Mouse (Mus musculus) forebrain, embryonic 10.5 days (tissue): ENCODE results near the gene Dcp1a. TPM values are rescaled to one million over a fixed set of nuclear protein-coding genes. Genes with fewer than 3 reads are reported as not detected.

Experiments
- DNase-seq: peaks from one replicate; pipeline ENCODE4 v3.0.0-alpha.2; 2017; ENCODE audit warnings: low spot score; ENCODE audit errors: extremely low spot score
- H3K27ac ChIP-seq: fragments of 300-500 bp; sonication (generic); 2 replicates; pipeline ENCODE4 v1.5.1; 2016; ENCODE audit warnings: mild to moderate bottlenecking
- H3K27me3 ChIP-seq: fragments of 300-500 bp; sonication (generic); 2 replicates; pipeline ENCODE4 v1.6.1; 2016; ENCODE audit warnings: mild to moderate bottlenecking; ENCODE audit not compliant: poor library complexity, severe bottlenecking
- H3K36me3 ChIP-seq: fragments of 300-500 bp; sonication (generic); replicated peaks from 2 replicates; pipeline ENCODE4 v1.6.1; 2016; ENCODE audit warnings: mild to moderate bottlenecking, moderate library complexity
- H3K4me1 ChIP-seq: fragments of 300-500 bp; sonication (generic); 2 replicates; pipeline ENCODE4 v1.6.1; 2016
- H3K4me3 ChIP-seq: fragments of 300-500 bp; sonication (generic); 2 replicates; pipeline ENCODE4 v1.5.1; 2016; ENCODE audit warnings: mild to moderate bottlenecking, moderate library complexity
- H3K9me3 ChIP-seq: fragments of 300-500 bp; sonication (generic); 2 replicates; pipeline ENCODE4 v1.6.1; 2016; ENCODE audit warnings: mild to moderate bottlenecking, moderate library complexity
- WGBS: fragments of 180-500 bp; shearing (Covaris S2); methylation state at CpG from one replicate; pipeline ENCODE4 v1.1.7; 2016; 5-methylcytosine and 5-hydroxymethylcytosine counted together
- polyA plus RNA-seq: library from polyadenylated mRNA; unstranded; fragments of >200 nt; fragmentation: Nextera tagmentation; extraction: Ambion mirVana; gene quantifications from 2 replicates; pipeline ENCODE4 v1.2.1, GENCODE M21; 2016

Dcp1a gene
- polyA plus RNA-seq, 1 experiment from 2014 or later = 33.8 TPM

DNA sequence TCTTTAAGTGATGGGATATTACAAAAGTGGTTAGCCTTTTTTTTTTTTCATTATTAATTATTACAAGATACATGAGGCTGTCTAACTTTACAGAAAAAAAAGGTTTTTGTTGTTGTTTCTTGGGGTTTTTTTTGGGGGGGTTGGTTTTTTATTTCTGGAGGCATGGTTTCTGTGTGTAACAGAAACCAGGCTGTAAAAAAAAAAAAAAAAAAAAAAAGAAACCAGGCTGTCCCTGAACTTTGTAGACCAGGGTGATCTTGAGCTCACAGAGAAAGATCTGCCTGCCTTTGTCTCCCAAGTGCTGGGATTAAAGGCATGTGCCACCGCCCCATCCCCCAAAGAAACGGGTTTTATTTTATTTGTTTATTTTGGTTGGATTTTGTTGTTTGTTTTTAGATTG, 72.6 kb downstream of the Dcp1a start:
- Histone ChIP-seq H3K9me3 (no peaks in the 10 kb centered on the region), H3K27me3 (no peaks in the 10 kb centered on the region), H3K4me1 (peaks cover 51% of the 10 kb centered on the region), H3K36me3 (peaks cover 55% of the 10 kb centered on the region), H3K4me3 (peak overlapping the region; percentile 87; the same call in 1 of the 2 replicates), H3K27ac (no peak overlapping the region)
- DNase-seq = no peak
- WGBS = 88% methylated on average over 2 of the region's 2 CpGs

DNA sequence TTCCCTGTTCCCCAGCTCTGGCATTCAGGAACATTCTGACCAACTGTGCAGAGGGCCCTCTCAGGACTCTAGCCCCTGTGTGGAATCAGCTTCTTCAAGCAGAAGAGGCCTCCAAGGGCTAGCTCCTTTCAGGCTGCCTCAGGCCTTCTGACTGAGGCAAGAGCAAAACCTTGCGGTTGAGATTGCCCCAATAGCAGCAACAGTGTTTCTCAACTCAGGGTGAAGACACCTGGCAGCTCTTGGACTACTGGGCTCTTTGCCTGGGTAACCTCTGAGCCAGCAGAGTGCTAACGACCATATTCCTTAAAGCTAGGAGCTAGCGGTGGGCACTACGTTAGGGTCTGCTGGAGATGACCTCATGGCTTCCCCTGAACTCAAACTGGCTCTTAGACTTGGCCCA, 73.8 kb downstream of the Dcp1a start:
- 96% methylated on average over 4 of the region's 4 CpGs for WGBS
- Histone ChIP-seq H3K4me3 (no peak overlapping the region), H3K36me3 (peaks cover 67% of the 10 kb centered on the region), H3K27me3 (no peaks in the 10 kb centered on the region), H3K4me1 (peaks cover 45% of the 10 kb centered on the region), H3K9me3 (no peaks in the 10 kb centered on the region), H3K27ac (no peak overlapping the region)
- DNase-seq = no peak

DNA sequence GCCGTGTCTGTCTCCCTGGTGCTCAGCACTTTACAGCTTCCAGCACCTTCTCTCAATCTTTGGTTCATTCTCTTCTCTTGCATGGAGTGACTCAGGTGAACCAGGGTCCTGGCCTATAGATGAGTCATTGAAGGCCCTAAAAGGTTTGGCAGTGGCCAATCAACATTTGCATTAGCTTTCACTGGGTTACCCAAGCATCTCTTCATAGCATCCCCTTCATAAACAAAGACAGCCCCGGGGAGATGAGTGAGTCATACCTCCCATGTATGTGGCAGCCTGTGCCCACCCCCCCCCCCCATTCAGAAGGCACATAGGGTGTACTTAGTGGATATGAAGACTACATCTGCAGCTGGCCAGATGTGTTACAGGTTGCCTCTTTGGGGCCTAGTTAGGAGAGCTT, 77.3 kb downstream of the Dcp1a start:
- DNase-seq = no peak
- WGBS = 85% methylated on average over 2 of the region's 2 CpGs
- no peaks in the 10 kb centered on the region for H3K27me3 ChIP-seq
- no peaks in the 10 kb centered on the region for H3K9me3 ChIP-seq
- H3K4me3 ChIP-seq = no peak overlapping the region
- no peak overlapping the region for H3K27ac ChIP-seq
- peaks cover 10% of the 10 kb centered on the region for H3K4me1 ChIP-seq
- H3K36me3 ChIP-seq = peaks cover 97% of the 10 kb centered on the region

DNA sequence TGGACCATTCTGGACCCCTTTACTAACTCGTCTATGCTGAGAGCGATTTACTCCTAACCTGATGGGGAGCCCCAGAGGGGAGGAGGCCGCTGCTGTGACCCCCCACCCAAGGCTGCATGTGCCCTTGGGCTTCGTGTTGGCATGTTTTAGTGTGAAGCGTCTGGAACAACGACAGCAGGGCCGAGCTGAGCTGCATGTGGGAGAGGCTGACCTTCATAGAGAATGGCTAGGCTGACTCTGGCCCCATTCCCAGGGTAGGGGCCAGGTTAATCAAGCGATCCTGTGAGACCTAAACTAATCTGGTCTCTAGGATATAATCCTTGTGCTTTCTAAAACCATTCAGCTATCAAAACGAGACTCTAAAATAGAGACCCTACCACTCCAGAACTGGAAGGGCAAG, 78.4 kb downstream of the Dcp1a start:
- H3K4me3 ChIP-seq = no peak overlapping the region
- H3K27me3 ChIP-seq = no peaks in the 10 kb centered on the region
- H3K4me1 ChIP-seq = peaks cover 6% of the 10 kb centered on the region; the same call in 1 of the 2 replicates
- no peaks in the 10 kb centered on the region for H3K9me3 ChIP-seq
- no peak for DNase-seq
- H3K27ac ChIP-seq = no peak overlapping the region
- WGBS = 88% methylated on average over 9 of the region's 9 CpGs
- peaks cover 98% of the 10 kb centered on the region for H3K36me3 ChIP-seq

DNA sequence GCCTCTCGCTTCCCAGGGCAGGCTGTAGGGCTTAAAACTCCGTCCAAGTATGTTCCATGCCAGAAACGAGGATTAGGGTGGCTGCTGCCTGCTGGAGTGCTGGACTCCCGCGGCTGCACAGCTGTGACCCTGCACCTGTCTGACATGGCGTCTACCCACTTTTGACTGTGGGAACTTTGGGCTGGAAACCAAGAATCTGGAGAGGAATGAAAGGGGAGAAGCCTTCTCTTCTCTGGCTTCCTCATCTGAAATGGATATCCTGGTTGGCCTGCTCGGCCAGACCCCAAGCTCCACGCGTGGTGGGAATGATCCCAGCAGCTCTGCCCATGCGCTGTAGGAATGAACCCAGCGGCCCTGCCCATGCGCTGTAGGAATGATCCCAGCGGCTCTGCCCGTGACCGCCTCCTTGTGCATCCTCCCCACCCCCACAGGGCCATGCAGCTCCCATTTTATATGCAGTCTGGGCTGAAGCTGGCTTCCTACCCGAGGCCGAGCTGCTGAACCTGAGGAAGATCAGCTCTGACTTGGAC, 80.1 kb downstream of the Dcp1a start:
- H3K4me1 ChIP-seq = no peaks in the 10 kb centered on the region
- DNase-seq = no peak
- 93% methylated on average over 17 of the region's 17 CpGs for WGBS
- H3K9me3 ChIP-seq = no peaks in the 10 kb centered on the region
- no peaks in the 10 kb centered on the region for H3K27me3 ChIP-seq
- peaks cover 97% of the 10 kb centered on the region for H3K36me3 ChIP-seq
- H3K27ac ChIP-seq = no peak overlapping the region
- no peak overlapping the region for H3K4me3 ChIP-seq

DNA sequence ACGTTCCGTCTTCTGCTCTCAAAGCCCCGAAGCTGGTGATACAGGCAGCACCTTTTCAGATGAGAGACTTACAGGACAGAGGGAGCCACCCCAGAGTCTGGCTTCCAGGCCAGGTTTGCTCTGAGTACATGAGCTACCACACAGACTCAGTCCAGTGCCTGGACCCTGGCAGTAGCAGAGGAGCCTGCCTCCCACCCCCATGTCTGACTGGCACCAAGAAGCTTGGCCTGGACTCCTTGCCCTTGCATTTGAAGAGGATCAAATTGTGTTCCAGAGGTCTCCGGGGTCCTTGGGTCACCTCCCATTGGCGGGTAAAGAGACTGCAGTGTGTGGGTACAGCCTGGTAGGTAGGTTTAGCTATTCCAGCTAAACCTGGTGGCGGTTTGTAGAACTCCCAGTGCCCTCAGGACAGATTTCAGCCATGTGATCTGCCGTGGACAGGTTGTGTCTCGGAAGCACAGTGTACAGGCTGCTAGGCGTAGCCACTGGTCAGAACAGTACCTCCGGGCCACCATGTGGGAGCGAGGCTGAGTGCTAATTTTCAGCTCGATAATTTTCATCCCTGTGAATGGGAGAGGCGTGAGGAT, 81.6 kb downstream of the Dcp1a start:
- no peaks in the 10 kb centered on the region for H3K4me1 ChIP-seq
- H3K27me3 ChIP-seq = no peaks in the 10 kb centered on the region
- no peak for DNase-seq
- no peak overlapping the region for H3K27ac ChIP-seq
- H3K9me3 ChIP-seq = no peaks in the 10 kb centered on the region
- no peak overlapping the region for H3K4me3 ChIP-seq
- H3K36me3 ChIP-seq = peaks cover 97% of the 10 kb centered on the region
- 96% methylated on average over 13 of the region's 13 CpGs for WGBS

DNA sequence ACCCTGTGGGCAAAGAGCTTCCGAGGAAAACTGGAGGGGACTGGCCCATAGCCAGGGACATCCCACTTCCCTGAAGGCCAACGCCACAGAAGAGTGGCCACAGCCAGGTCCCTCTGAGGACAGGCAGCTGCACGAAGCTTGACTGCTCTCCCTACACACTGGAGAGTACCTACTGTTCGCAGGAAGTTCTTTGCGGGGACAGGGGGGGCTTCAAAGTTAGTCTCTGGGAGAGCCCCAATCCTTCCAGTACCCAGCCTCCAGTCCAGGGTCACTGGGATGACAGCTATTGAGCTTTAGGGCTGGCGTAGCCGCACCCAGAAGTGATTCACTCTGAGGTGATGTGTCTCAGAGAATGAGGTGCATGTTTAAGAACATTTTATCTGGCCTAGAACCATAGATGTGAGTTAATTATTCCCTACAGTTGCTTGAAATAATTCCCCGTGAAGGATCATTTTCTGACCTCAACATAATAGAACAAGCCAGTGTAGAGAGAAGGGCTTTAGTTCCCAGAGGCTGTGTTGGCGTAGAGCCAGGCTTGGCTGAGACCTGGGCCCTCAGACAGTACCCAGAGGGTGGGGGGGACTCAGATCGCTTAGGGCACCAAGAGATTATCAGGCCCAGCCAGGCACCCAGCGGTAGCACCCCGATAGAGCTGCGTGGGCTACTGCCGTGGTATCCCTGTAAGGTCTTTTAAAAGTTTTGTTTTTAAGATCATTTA, 82.3 kb downstream of the Dcp1a start:
- no peak for DNase-seq
- Histone ChIP-seq H3K4me3 (no peak overlapping the region), H3K4me1 (no peaks in the 10 kb centered on the region), H3K36me3 (peaks cover 97% of the 10 kb centered on the region), H3K27me3 (no peaks in the 10 kb centered on the region), H3K27ac (no peak overlapping the region; the same call in 1 of the 2 replicates), H3K9me3 (no peaks in the 10 kb centered on the region)
- WGBS = 94% methylated on average over 14 of the region's 14 CpGs

DNA sequence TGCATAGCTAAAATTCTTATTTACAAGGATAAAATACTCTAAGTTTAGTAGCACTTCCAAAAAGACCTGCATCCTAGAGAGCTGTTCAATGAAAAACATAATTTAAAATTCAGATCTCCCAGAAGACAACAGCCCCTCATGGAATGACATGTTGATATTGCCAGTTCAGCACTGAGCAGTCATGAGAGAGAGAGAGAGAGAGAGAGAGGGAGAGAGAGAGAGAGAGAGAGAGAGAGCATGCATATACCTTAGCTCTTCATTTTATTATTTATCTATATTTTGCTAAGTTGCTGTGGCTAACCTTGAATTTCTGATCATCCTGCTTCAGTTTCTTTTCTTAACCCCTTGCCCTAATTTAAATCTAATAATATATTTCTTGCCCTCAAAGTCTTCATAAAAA, 83.0 kb downstream of the Dcp1a start:
- Histone ChIP-seq H3K4me1 (no peaks in the 10 kb centered on the region), H3K9me3 (no peaks in the 10 kb centered on the region), H3K27ac (no peak overlapping the region), H3K36me3 (peaks cover 97% of the 10 kb centered on the region), H3K27me3 (no peaks in the 10 kb centered on the region), H3K4me3 (no peak overlapping the region)
- DNase-seq = no peak

DNA sequence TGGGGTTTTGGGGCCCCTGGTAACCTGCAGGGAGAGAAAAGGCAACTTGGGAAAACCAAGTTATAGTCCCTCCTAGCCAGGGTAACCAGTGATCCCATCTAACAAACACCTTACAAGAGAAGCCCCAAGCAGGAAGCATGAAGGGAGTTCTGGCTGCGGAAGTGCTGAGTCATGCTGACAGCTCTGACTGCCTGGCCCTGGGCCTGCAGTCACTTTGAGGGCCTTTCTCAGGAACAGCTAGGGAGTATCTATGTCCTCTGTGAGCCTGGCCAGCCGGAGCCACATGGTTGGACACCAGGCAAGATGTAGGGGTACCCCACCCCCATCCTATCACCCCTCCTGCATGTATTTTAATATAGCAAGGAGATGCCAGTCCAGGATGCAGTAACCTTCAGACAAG, 85.1 kb downstream of the Dcp1a start:
- Histone ChIP-seq H3K9me3 (no peaks in the 10 kb centered on the region), H3K36me3 (peaks cover 97% of the 10 kb centered on the region), H3K27ac (peak overlapping the region; percentile 32; the same call in 1 of the 2 replicates), H3K4me1 (no peaks in the 10 kb centered on the region), H3K27me3 (no peaks in the 10 kb centered on the region), H3K4me3 (no peak overlapping the region)
- no peak for DNase-seq
- WGBS = 89% methylated on average over 2 of the region's 2 CpGs

DNA sequence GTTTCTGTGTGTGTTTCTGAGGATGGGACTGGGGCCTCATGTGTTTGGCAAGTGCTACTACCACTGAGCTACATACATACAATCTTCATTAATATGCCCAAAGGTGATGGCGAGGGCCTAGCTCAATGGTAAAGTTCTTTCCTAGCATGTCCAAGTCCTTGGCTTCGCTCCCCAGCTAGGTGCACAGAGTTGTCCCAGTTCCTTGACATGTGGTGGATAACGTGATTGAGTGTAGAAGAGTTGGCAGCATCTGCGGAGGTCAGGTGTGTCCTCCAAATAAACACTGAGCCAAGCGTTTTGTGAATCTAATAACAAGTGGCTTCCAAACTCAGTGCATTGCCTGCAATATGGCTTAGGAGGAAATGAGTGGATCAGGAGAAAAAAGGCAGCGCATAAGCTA, 87.0 kb downstream of the Dcp1a start:
- Histone ChIP-seq H3K27ac (no peak overlapping the region), H3K4me1 (no peaks in the 10 kb centered on the region), H3K27me3 (no peaks in the 10 kb centered on the region), H3K9me3 (no peaks in the 10 kb centered on the region), H3K4me3 (no peak overlapping the region), H3K36me3 (peaks cover 97% of the 10 kb centered on the region)
- DNase-seq = no peak
- WGBS = 94% methylated on average over 6 of the region's 6 CpGs

DNA sequence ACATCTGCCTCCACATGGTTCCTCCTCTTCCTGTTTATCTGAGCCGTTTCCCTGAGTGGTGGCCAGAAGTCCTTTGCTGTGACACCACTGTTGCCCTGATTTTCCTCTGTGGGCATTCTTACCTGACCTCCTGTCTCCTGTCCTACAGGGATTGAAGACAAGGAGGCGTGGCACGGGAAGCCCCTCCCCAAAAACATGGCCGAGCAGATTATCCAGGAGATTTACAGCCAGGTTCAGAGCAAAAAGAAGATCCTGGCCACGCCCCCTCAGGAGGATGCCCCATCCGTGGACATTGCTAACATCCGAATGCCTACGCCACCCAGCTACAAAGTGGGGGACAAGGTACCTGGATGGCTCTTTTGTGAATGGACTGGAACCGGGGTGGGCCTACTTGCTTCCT, 88.7 kb downstream of the Dcp1a start:
- H3K27ac ChIP-seq = no peak overlapping the region
- no peaks in the 10 kb centered on the region for H3K4me1 ChIP-seq
- no peak overlapping the region for H3K4me3 ChIP-seq
- no peaks in the 10 kb centered on the region for H3K27me3 ChIP-seq
- H3K9me3 ChIP-seq = no peaks in the 10 kb centered on the region
- WGBS = 88% methylated on average over 9 of the region's 9 CpGs
- DNase-seq = no peak
- peaks cover 100% of the 10 kb centered on the region for H3K36me3 ChIP-seq

DNA sequence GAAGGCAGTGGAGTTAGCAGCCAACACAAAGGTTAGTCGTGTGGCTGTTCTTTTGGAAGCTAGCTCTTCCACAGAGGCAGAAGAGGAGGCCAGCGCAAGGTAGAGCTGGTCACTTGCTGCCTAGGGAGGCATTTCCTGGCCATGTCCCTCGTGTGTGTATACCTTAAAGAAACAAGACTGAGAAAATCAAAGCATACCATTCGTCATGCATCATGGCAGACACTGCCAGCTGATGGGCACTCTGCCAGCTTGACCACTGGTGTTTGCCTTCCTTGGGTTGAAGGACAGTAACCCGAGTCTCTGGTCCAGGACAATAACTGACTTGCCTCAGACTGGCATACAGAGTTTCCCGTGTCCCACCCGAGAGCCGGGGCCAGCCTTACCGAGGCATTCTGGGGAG, 91.0 kb downstream of the Dcp1a start:
- no peak for DNase-seq
- no peaks in the 10 kb centered on the region for H3K4me1 ChIP-seq
- no peak overlapping the region for H3K27ac ChIP-seq
- no peaks in the 10 kb centered on the region for H3K27me3 ChIP-seq
- 91% methylated on average over 9 of the region's 9 CpGs for WGBS
- H3K4me3 ChIP-seq = no peak overlapping the region
- H3K36me3 ChIP-seq = peaks cover 100% of the 10 kb centered on the region
- H3K9me3 ChIP-seq = no peaks in the 10 kb centered on the region

DNA sequence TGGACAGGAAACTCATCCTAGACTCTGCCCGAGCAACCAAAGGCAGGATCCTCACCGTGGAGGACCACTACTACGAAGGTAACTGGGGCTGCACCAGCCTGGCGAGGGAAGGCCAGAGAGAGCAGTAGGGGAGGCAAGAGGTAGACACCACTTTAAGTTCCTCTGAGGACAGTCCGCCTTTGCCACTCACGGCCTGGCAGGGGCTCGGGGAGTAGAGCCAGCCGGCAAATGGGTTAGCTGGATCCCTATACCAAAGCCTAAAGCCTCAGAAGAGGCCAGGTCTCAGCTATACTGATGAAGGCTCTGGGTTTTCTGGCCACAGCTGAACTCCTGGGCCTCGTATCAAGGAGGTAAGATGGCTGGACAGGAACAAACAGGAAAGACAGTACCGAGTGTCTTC, 92.9 kb downstream of the Dcp1a start:
- H3K4me3 ChIP-seq = no peak overlapping the region
- H3K27ac ChIP-seq = no peak overlapping the region
- no peaks in the 10 kb centered on the region for H3K9me3 ChIP-seq
- no peaks in the 10 kb centered on the region for H3K27me3 ChIP-seq
- H3K36me3 ChIP-seq = peaks cover 94% of the 10 kb centered on the region
- 91% methylated on average over 10 of the region's 10 CpGs for WGBS
- no peak for DNase-seq
- H3K4me1 ChIP-seq = no peaks in the 10 kb centered on the region
